Mouse (Mus musculus): ENCODE data around the gene Camk1d. TPM values are rescaled to one million over a fixed set of nuclear protein-coding genes. Genes with fewer than 3 reads are reported as not detected.

Gene Camk1d
- polyA plus RNA-seq, 1 experiment from 2014 or later, result 1.0 TPM

DNA sequence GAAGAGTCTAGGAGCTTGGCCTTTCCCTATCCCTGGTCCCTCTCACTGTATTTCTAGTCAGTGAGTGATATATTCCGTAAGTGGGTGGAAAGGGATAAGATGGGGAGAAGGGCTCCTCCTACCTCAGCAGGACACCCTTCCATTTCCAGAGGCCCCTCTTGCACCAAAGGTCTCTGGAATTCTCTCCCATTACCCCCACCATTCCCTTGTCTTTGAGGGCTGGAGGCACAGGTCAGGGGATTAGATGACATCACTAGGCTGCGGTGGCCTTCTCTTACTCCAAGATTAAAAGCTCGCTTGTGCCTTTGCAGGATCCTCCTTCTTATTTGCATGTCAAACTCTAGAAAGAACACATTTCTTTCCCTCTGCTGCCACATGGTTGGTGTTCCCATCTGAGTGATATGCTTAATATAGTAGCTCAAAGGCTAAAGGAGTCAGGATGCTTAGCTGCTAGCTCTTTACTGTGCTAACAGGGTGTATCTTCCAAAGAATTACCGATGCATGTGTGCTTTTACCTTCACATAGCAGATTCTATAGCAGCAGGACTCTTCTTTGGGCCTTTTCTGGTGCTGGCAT lies 244.9 kb downstream of the Camk1d start:
- Histone ChIP-seq H3K9ac (ENCODE audit: low read depth, low read length) (no peak overlapping the region), H3K4me3 (ENCODE audit: low read depth, low read length) (no peak overlapping the region), H3K36me3 (ENCODE audit: control insufficient read depth, insufficient read depth, low read length) (no peaks in the 10 kb centered on the region), H3K4me1 (replicated peaks; ENCODE audit: control insufficient read depth, insufficient read depth, low read length) (no peaks in the 10 kb centered on the region), H3K4me2 (no peak overlapping the region), H3K27ac (ENCODE audit: low read depth, low read length) (no peak overlapping the region), H3K27me3 (replicated peaks; ENCODE audit: control insufficient read depth, insufficient read depth, low read length) (no peaks in the 10 kb centered on the region), H3K9me3 (ENCODE audit: control insufficient read depth, low read length) (no peaks in the 10 kb centered on the region)
- DNase-seq (ENCODE audit: low spot score) (no peak), ATAC-seq (replicated peaks; ENCODE audit: low FRiP score) (no peak)
- WGBS, result 83% methylated on average over 4 of the region's 4 CpGs

DNA sequence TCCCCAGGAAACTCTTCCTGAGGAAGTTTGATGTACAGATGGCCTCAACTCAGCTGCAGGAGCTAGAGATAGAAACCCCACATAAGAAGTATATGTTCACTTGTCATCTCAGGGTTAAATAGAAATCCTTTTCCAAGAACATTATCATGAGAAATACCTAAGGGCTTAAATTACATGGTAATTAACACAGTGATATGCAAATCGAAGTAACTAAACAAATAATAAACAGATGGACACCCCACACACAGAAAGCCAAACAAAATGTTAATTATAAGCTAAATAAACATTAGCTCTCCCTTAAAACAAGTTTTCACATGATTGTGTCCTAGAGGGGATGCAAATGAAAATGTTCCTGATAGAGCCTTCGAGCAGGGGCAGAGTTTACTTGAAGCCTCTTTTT lies 246.8 kb downstream of the Camk1d start:
- Histone ChIP-seq H3K4me3 (ENCODE audit: low read depth, low read length) (no peak overlapping the region), H3K4me2 (no peak overlapping the region), H3K4me1 (replicated peaks; ENCODE audit: control insufficient read depth, insufficient read depth, low read length) (no peaks in the 10 kb centered on the region), H3K9me3 (ENCODE audit: control insufficient read depth, low read length) (no peaks in the 10 kb centered on the region), H3K36me3 (ENCODE audit: control insufficient read depth, insufficient read depth, low read length) (no peaks in the 10 kb centered on the region), H3K9ac (ENCODE audit: low read depth, low read length) (no peak overlapping the region), H3K27me3 (replicated peaks; ENCODE audit: control insufficient read depth, insufficient read depth, low read length) (no peaks in the 10 kb centered on the region), H3K27ac (ENCODE audit: low read depth, low read length) (no peak overlapping the region)
- 72% methylated on average over 2 of the region's 2 CpGs for WGBS
- DNase-seq (ENCODE audit: low spot score), result no peak
- ATAC-seq (replicated peaks; ENCODE audit: low FRiP score), result no peak

DNA sequence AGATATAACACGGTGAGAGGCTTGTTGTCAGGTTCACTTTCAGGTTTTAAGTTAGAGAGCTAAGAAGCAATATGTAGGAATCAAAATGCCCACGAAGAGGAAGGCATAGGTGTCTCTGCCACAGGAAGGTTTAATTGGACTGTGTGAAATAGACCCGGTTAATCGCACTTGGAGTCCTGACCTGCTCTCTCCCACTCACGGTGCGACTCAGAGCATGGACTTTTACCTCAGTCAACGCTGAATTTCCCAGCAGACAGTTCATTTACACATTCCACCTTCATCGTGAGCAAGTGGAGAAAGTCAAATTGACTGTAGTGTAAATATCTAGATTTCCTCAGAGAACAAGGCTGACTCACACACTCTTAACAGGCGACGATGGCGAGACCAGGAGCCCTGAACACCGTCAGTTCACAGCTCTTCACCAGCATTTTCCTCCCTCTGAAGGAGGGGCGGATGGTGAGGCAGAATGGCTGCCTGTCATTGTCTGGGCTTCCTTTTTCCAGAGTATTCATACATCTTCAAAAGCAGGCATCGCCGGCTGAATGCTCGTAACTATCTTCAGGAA lies 255.6 kb downstream of the Camk1d start:
- no peak overlapping the region for H3K27ac ChIP-seq (ENCODE audit: low read depth, low read length)
- no peak overlapping the region for H3K4me3 ChIP-seq (ENCODE audit: low read depth, low read length)
- no peaks in the 10 kb centered on the region for H3K27me3 ChIP-seq (replicated peaks; ENCODE audit: control insufficient read depth, insufficient read depth, low read length)
- DNase-seq (ENCODE audit: low spot score) (no peak), ATAC-seq (replicated peaks; ENCODE audit: low FRiP score) (no peak)
- H3K4me2 ChIP-seq, result no peak overlapping the region
- no peaks in the 10 kb centered on the region for H3K9me3 ChIP-seq (ENCODE audit: control insufficient read depth, low read length)
- no peaks in the 10 kb centered on the region for H3K36me3 ChIP-seq (ENCODE audit: control insufficient read depth, insufficient read depth, low read length)
- H3K9ac ChIP-seq (ENCODE audit: low read depth, low read length), result no peak overlapping the region
- no peaks in the 10 kb centered on the region for H3K4me1 ChIP-seq (replicated peaks; ENCODE audit: control insufficient read depth, insufficient read depth, low read length)
- 75% methylated on average over 16 of the region's 16 CpGs for WGBS

GRCm38 (mm10) chr2:5458075-5458494 lies 256.2 kb downstream of the Camk1d start:
- H3K4me3 ChIP-seq (ENCODE audit: low read depth, low read length), result no peak overlapping the region
- H3K4me2 ChIP-seq, result no peak overlapping the region

DNA sequence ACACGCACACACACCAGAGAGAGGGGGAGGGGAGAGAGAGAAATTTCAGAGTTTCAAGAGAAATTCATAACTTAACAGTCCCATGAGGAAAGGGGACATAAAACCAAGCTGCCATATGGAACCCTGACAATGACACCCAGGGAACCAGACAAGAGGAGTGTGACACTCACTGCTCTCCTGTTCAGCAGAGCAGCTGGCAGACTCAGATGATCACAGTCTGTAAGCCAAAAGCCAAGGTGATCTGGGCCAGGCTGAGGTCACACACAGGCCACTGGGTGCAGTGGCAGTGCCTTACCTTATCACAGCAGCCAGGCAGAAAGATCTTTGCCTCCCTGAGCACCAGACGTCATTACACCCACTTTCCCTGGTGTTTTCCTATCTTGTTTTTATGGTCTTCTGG lies 258.2 kb downstream of the Camk1d start:
- Histone ChIP-seq H3K27ac (ENCODE audit: low read depth, low read length) (no peak overlapping the region), H3K9ac (ENCODE audit: low read depth, low read length) (no peak overlapping the region), H3K4me3 (ENCODE audit: low read depth, low read length) (no peak overlapping the region), H3K27me3 (replicated peaks; ENCODE audit: control insufficient read depth, insufficient read depth, low read length) (no peaks in the 10 kb centered on the region), H3K4me2 (no peak overlapping the region), H3K36me3 (ENCODE audit: control insufficient read depth, insufficient read depth, low read length) (no peaks in the 10 kb centered on the region), H3K4me1 (replicated peaks; ENCODE audit: control insufficient read depth, insufficient read depth, low read length) (no peaks in the 10 kb centered on the region), H3K9me3 (ENCODE audit: control insufficient read depth, low read length) (no peaks in the 10 kb centered on the region)
- 48% methylated on average over 2 of the region's 2 CpGs for WGBS
- ATAC-seq (replicated peaks; ENCODE audit: low FRiP score), result 0 out of 2 replicates have a peak, but pooled peaks have one; percentile 34
- no peak for DNase-seq (ENCODE audit: low spot score)

More at GRCm38 (mm10) chr2:5458075-5458494, 256.2 kb downstream of the Camk1d start:
- ATAC-seq (replicated peaks; ENCODE audit: low FRiP score) (no peak), DNase-seq (ENCODE audit: low spot score) (no peak)
- WGBS, result 74% methylated on average over 5 of the region's 5 CpGs
- H3K9me3 ChIP-seq (ENCODE audit: control insufficient read depth, low read length), result no peaks in the 10 kb centered on the region
- no peaks in the 10 kb centered on the region for H3K36me3 ChIP-seq (ENCODE audit: control insufficient read depth, insufficient read depth, low read length)
- H3K4me1 ChIP-seq (replicated peaks; ENCODE audit: control insufficient read depth, insufficient read depth, low read length), result no peaks in the 10 kb centered on the region
- no peak overlapping the region for H3K9ac ChIP-seq (ENCODE audit: low read depth, low read length)
- H3K27ac ChIP-seq (ENCODE audit: low read depth, low read length), result no peak overlapping the region
- H3K27me3 ChIP-seq (replicated peaks; ENCODE audit: control insufficient read depth, insufficient read depth, low read length), result no peaks in the 10 kb centered on the region

DNA sequence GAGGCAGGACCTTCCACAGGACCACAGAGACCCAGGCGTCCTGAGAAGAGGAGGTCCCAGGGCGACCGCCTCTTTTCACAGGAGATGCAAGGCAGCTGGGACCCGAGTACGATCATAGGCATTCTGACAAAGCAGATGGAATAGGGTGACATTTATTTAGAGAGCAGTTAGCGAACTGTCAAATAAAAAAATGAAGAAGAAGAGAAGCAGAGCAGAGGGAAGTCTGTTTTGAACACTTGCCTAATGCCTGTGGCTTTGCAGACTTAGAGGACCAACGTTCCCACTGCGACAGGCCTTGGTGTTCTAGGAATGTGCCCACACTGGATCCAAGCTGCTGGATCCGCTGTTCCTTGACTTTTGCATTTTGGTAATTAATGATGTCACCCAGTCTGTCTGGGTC lies 259.5 kb downstream of the Camk1d start:
- Histone ChIP-seq H3K9me3 (ENCODE audit: control insufficient read depth, low read length) (no peaks in the 10 kb centered on the region), H3K27ac (ENCODE audit: low read depth, low read length) (no peak overlapping the region), H3K4me3 (ENCODE audit: low read depth, low read length) (no peak overlapping the region), H3K36me3 (ENCODE audit: control insufficient read depth, insufficient read depth, low read length) (no peaks in the 10 kb centered on the region), H3K4me1 (replicated peaks; ENCODE audit: control insufficient read depth, insufficient read depth, low read length) (no peaks in the 10 kb centered on the region), H3K4me2 (no peak overlapping the region), H3K9ac (ENCODE audit: low read depth, low read length) (no peak overlapping the region), H3K27me3 (replicated peaks; ENCODE audit: control insufficient read depth, insufficient read depth, low read length) (no peaks in the 10 kb centered on the region)
- ATAC-seq (replicated peaks; ENCODE audit: low FRiP score) (no peak), DNase-seq (ENCODE audit: low spot score) (no peak)
- 71% methylated on average over 9 of the region's 9 CpGs for WGBS

- ATAC-seq (replicated peaks; ENCODE audit: low FRiP score), result no peak
- Histone ChIP-seq H3K27ac (ENCODE audit: low read depth, low read length) (no peak overlapping the region), H3K27me3 (replicated peaks; ENCODE audit: control insufficient read depth, insufficient read depth, low read length) (no peaks in the 10 kb centered on the region), H3K4me3 (ENCODE audit: low read depth, low read length) (no peak overlapping the region), H3K9ac (ENCODE audit: low read depth, low read length) (no peak overlapping the region), H3K36me3 (ENCODE audit: control insufficient read depth, insufficient read depth, low read length) (no peaks in the 10 kb centered on the region), H3K9me3 (ENCODE audit: control insufficient read depth, low read length) (no peaks in the 10 kb centered on the region), H3K4me2 (no peak overlapping the region), H3K4me1 (replicated peaks; ENCODE audit: control insufficient read depth, insufficient read depth, low read length) (no peaks in the 10 kb centered on the region)
- 93% methylated on average over 2 of the region's 2 CpGs for WGBS
- no peak for DNase-seq (ENCODE audit: low spot score)
Measured at GRCm38 (mm10) chr2:5451654-5452053, 262.7 kb downstream of the Camk1d start.

DNA sequence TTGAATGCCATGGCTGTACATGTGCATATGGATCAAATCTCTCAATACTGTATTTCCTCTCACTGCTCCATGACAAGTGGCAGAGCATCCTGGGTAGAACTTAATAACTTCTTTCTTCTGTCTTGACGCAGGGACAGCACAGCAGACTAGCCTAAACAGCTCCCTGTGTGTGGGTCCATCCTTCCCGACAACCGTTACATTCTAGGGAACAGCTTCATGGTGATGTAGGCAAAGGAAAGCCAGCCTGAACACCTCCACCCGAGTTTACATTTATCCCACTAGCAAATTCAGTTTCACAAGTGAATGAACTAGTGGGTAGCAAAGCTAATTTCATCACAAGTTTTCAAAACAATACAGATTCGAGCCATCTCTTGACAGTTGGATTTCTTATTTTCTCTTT lies 269.0 kb downstream of the Camk1d start:
- Histone ChIP-seq H3K9ac (ENCODE audit: low read depth, low read length) (no peak overlapping the region), H3K4me2 (no peak overlapping the region), H3K36me3 (ENCODE audit: control insufficient read depth, insufficient read depth, low read length) (no peaks in the 10 kb centered on the region), H3K9me3 (ENCODE audit: control insufficient read depth, low read length) (no peaks in the 10 kb centered on the region), H3K27ac (ENCODE audit: low read depth, low read length) (no peak overlapping the region), H3K4me3 (ENCODE audit: low read depth, low read length) (no peak overlapping the region), H3K4me1 (replicated peaks; ENCODE audit: control insufficient read depth, insufficient read depth, low read length) (no peaks in the 10 kb centered on the region), H3K27me3 (replicated peaks; ENCODE audit: control insufficient read depth, insufficient read depth, low read length) (no peaks in the 10 kb centered on the region)
- WGBS, result 75% methylated on average over 5 of the region's 5 CpGs
- DNase-seq (ENCODE audit: low spot score), result no peak
- ATAC-seq (replicated peaks; ENCODE audit: low FRiP score), result no peak

DNA sequence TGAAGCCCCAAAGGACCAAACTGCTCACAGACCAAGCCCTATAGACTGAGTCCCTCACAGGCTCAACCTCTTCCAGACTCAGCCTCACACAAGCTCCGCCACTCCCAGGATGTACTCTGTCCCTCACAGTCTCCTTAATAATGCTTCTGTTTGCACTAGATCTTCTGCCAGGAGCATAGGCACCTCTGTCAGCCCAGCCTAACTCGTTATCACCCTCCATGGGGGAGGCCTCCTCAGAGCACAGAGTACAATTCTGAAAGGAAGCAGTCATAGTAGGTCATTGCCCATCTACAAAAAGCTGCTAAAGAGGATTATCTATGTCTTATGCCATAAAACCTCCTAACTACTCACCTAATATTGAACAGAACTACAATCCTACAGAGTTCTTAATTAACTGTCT lies 276.6 kb downstream of the Camk1d start:
- Histone ChIP-seq H3K9me3 (ENCODE audit: control insufficient read depth, low read length) (no peaks in the 10 kb centered on the region), H3K27me3 (replicated peaks; ENCODE audit: control insufficient read depth, insufficient read depth, low read length) (no peaks in the 10 kb centered on the region), H3K27ac (ENCODE audit: low read depth, low read length) (no peak overlapping the region), H3K4me3 (ENCODE audit: low read depth, low read length) (no peak overlapping the region), H3K9ac (ENCODE audit: low read depth, low read length) (no peak overlapping the region), H3K4me2 (no peak overlapping the region), H3K36me3 (ENCODE audit: control insufficient read depth, insufficient read depth, low read length) (no peaks in the 10 kb centered on the region), H3K4me1 (replicated peaks; ENCODE audit: control insufficient read depth, insufficient read depth, low read length) (no peaks in the 10 kb centered on the region)
- WGBS, result 54% methylated on average over 2 of the region's 2 CpGs
- DNase-seq (ENCODE audit: low spot score) (no peak), ATAC-seq (replicated peaks; ENCODE audit: low FRiP score) (no peak)

Measured in liver, embryonic 11.5 days (tissue).